Mouse (Mus musculus): Measurements from ENCODE around the gene Krt7.

- TF ChIP-seq EP300 (IDR thresholded peaks at IDR 0.05; ENCODE audit: low read depth), result no peak
- TF ChIP-seq CTCF (IDR thresholded peaks at IDR 0.05; ENCODE audit: low read depth), result no peak
Measured at GRCm38 (mm10) chr15:101438555-101438954, 27.7 kb downstream of the Krt7 start, which contains the start of gene Krt87.
